Mouse (Mus musculus) cortical plate, adult 2 months (tissue): Measurements from ENCODE around the gene Rom1.

Experiments
- CTCF ChIP-seq: fragments of 200-500 bp; IDR thresholded peaks from 2 replicates; pipeline ENCODE4 v1.5.1; 2011; ENCODE audit warnings: mild to moderate bottlenecking, control low read depth, low read length; ENCODE audit not compliant: insufficient read depth; ENCODE audit errors: extremely low read depth
- POLR2A ChIP-seq: fragments of 200-500 bp; IDR thresholded peaks from 2 replicates; pipeline ENCODE4 v1.6.1; 2011; ENCODE audit warnings: mild to moderate bottlenecking, low read length, control low read depth; ENCODE audit not compliant: insufficient read depth; ENCODE audit errors: extremely low read depth

DNA sequence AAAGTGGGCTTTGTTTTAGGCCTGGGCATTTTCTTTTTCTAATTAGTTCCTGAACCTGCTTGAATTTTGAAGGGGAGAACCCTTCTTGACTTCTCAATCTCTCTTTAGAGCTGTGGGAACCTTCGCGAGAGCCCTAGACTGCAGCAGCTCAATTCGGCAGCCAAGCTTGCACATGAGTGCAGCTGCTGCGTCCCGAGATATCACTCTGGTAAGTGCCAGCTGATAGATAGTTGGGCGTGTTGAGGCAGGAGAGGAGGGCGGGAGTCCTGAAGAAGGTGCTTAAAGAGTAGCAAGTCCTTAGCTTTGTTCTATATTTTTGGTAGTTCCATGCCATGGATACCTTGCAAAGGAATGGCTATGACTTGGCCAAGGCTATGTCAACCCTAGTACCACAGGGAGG, 17.8 kb upstream of the Rom1 start:
- TF ChIP-seq CTCF: no peak
- TF ChIP-seq POLR2A: no peak
